Mouse (Mus musculus) right cerebral cortex, postnatal 36 days (tissue): ENCODE measurements around the gene Ints6l.
"Not testable (repeated sequence)": the region's sequence is repeated elsewhere in the genome, so short reads cannot be mapped to it uniquely, and the experiment has no call there.

Experiments used
- DNase-seq, 2 experiments: peaks; one replicate each; pipeline ENCODE4 v3.0.0; 2022; ENCODE audit warnings: low spot score in 2 of 2, mixed read lengths in 1 of 2

Ints6l gene

GRCm38 (mm10) chrX:56524442-56524841 is 69.8 kb downstream of the Ints6l start, which contains the start of gene Gm10477:
Gm10477 (plus strand) TSS chrX:56524742.
- DNase-seq = not testable (repeated sequence)

DNA sequence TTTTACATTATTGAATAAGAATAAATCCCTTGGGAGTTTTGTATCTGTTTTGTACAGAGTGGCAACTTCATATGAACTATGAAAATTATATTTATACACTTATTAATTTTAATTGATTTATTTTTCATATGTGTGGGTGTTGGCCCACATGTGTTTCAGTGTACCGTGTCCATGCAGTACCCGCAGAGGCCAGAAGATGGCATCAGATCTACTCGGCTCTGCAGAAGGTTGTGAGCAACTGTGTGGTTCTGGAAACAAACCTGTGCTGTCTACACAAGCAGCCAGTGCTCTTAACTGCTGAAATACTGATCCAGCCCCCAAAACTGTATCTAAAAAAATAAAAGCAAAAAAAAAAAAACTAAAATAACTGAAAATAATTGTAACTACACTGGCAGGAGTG is 76.6 kb downstream of the Ints6l start:
- peak; percentile 30 to 31 for DNase-seq

DNA sequence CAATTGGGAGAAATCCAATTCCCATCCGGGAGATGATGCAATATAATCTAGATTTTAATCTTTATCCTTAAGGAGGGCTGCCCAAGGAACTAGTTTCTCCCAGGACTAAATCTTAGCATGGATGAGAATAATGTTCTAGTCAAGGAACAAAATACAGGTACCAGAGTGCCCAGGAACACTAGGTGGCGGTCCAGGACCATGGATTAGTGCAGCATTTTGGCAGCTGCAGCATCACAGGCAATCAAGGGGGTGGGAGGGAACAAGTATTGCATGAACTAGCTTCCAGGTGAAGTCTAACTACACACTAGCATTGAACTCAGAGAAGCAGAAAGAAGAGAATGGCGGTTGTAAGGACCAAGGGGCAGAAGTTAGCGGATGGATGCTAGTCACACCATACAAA is 82.5 kb downstream of the Ints6l start:
- DNase-seq = peak in 1 of 2 experiments; percentile 7

GRCm38 (mm10) chrX:56549506-56549905 is 94.8 kb downstream of the Ints6l start, which contains the start of gene Gm648:
Gm648 (minus strand) TSS chrX:56549606.
- no peak for DNase-seq

- no peak for DNase-seq
These were observed 98.9 kb downstream of the Ints6l start for GRCm38 (mm10) chrX:56553584-56553983.
